Mouse (Mus musculus): ENCODE results near the gene Dnaaf2. TPM values are rescaled to one million over a fixed set of nuclear protein-coding genes. Genes with fewer than 3 reads are reported as not detected.

Gene Dnaaf2
- total RNA-seq, 2 experiments from 2014 or later, result 2.5 to 2.6 TPM

- no peak for DNase-seq (ENCODE audit: low spot score in 2 of 2)
Observed at GRCm38 (mm10) chr12:69198985-69199384, 756 bp upstream of the Dnaaf2 start.

GRCm38 (mm10) chr12:69197378-69198163 is 658 bp downstream of the Dnaaf2 start:
- DNase-seq (ENCODE audit: low spot score in 2 of 2), result peak; percentile 54 to 73

- peak in 1 of 2 experiments; percentile 67 for DNase-seq (ENCODE audit: low spot score in 2 of 2)
Observed at GRCm38 (mm10) chr12:69196444-69197377, 1.5 kb downstream of the Dnaaf2 start, which contains the start of gene Gm49383. Gm49383 (minus strand) TSS chr12:69197104.

GRCm38 (mm10) chr12:69192637-69193036 is 5.6 kb downstream of the Dnaaf2 start:
- DNase-seq (ENCODE audit: low spot score in 2 of 2), result no peak

GRCm38 (mm10) chr12:69191396-69191795 is 6.8 kb downstream of the Dnaaf2 start:
- no peak for DNase-seq (ENCODE audit: low spot score in 2 of 2)

GRCm38 (mm10) chr12:69190522-69190921 is 7.7 kb downstream of the Dnaaf2 start:
- DNase-seq (ENCODE audit: low spot score in 2 of 2), result no peak

GRCm38 (mm10) chr12:69190074-69190473 is 8.2 kb downstream of the Dnaaf2 start:
- no peak for DNase-seq (ENCODE audit: low spot score in 2 of 2)

- DNase-seq (ENCODE audit: low spot score in 2 of 2), result no peak
Observed at GRCm38 (mm10) chr12:69186811-69187471, 11.3 kb downstream of the Dnaaf2 start.

GRCm38 (mm10) chr12:69185371-69185770 is 12.9 kb downstream of the Dnaaf2 start:
- no peak for DNase-seq (ENCODE audit: low spot score in 2 of 2)

GRCm38 (mm10) chr12:69184342-69185295 is 13.6 kb downstream of the Dnaaf2 start:
- DNase-seq (ENCODE audit: low spot score in 2 of 2), result peak in 1 of 2 experiments; percentile 65

- DNase-seq (ENCODE audit: low spot score in 2 of 2), result peak; percentile 99 to 100
Observed at GRCm38 (mm10) chr12:69183583-69184308, 14.5 kb downstream of the Dnaaf2 start, which contains the start of the genes Rpl36al and Mgat2. Rpl36al (minus strand) TSS chr12:69184083. Mgat2 (plus strand) TSS chr12:69184157.

GRCm38 (mm10) chr12:69181800-69182199 is 16.4 kb downstream of the Dnaaf2 start:
- DNase-seq (ENCODE audit: low spot score in 2 of 2), result no peak

- DNase-seq (ENCODE audit: low spot score in 2 of 2), result no peak
Observed at GRCm38 (mm10) chr12:69179371-69179770, 18.9 kb downstream of the Dnaaf2 start.

GRCm38 (mm10) chr12:69177526-69177925 is 20.7 kb downstream of the Dnaaf2 start:
- no peak for DNase-seq (ENCODE audit: low spot score in 2 of 2)

GRCm38 (mm10) chr12:69175975-69176374 is 22.3 kb downstream of the Dnaaf2 start:
- no peak for DNase-seq (ENCODE audit: low spot score in 2 of 2)

GRCm38 (mm10) chr12:69171307-69171706 is 26.9 kb downstream of the Dnaaf2 start:
- DNase-seq (ENCODE audit: low spot score in 2 of 2), result no peak

- peak; percentile 88 to 90 for DNase-seq (ENCODE audit: low spot score in 2 of 2)
Observed at GRCm38 (mm10) chr12:69168461-69169106, 29.6 kb downstream of the Dnaaf2 start, which contains the start of gene Lrr1. Lrr1 (plus strand) TSS chr12:69168814.

GRCm38 (mm10) chr12:69167656-69168460 is 30.4 kb downstream of the Dnaaf2 start:
- DNase-seq (ENCODE audit: low spot score in 2 of 2), result no peak
